Mouse (Mus musculus) embryonic fibroblast, embryonic 13.5 days (primary cell): ENCODE data around the gene Adgrg5.

Source experiments
- CTCF ChIP-seq: IDR thresholded peaks from 2 replicates; pipeline ENCODE4 v1.5.1; 2011; ENCODE audit warnings: mild to moderate bottlenecking, control low read depth, low read length, moderate library complexity, borderline replicate concordance; ENCODE audit not compliant: insufficient read depth
- POLR2A ChIP-seq: IDR thresholded peaks from 2 replicates; pipeline ENCODE4 v1.6.1; 2011; ENCODE audit warnings: low read depth, mild to moderate bottlenecking, control low read depth, low read length, moderate library complexity

DNA sequence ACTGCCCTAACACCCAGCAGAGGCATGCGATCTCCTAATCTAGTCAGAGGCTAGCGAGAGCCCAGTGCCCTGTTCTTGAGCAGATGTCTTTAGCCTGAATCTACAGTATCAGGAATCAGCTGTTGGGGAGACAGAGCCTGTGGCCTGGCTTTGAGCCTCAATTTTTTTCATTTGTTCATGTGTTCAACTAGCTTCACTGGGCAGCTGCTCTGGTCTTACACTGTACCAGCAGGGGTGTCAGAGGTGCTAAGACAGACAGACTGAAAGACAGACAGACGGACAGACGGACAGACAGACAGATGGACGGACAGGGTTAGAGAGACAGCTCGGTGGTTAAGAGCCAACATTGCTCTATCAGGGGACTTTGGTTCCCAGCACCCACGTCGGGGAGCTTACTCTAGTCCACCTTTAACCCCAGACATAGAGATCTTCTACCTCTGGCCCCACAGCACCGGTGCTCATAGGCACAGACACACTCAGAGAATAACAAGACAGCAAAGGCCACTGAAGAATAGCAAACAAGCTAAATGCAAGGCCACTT, 68.0 kb downstream of the Adgrg5 start:
- TF ChIP-seq CTCF (no peak), POLR2A (no peak)
